Mouse (Mus musculus): ENCODE data around the gene Dnah2. TPM values are rescaled to one million over a fixed set of nuclear protein-coding genes. Genes with fewer than 3 reads are reported as not detected.

Dnah2 gene
- polyA plus RNA-seq, 1 experiment from 2014 or later = 0.36 TPM

GRCm38 (mm10) chr11:69490898-69491297 is 58.0 kb downstream of the Dnah2 start:
- no peaks in the 10 kb centered on the region for H3K36me3 ChIP-seq (ENCODE audit: control insufficient read depth, insufficient read depth, low read length)
- no peak overlapping the region for H3K4me2 ChIP-seq (ENCODE audit: low read length)
- no peak overlapping the region for H3K9ac ChIP-seq (ENCODE audit: low read length)
- no peaks in the 10 kb centered on the region for H3K4me1 ChIP-seq (ENCODE audit: control insufficient read depth in 2 of 2, insufficient read depth in 2 of 2, low read length in 2 of 2)
- WGBS = 53% methylated on average over 2 of the region's 2 CpGs
- no peak overlapping the region for H3K27ac ChIP-seq (replicated peaks in 1 of 2; ENCODE audit: control insufficient read depth in 1 of 2, insufficient read depth in 1 of 2, low read depth in 2 of 2, low read length in 2 of 2)
- H3K4me3 ChIP-seq (ENCODE audit: control insufficient read depth in 1 of 2, insufficient read depth in 1 of 2, low read depth in 1 of 2, low read length in 2 of 2) = no peak overlapping the region
- no peaks in the 10 kb centered on the region for H3K9me3 ChIP-seq (ENCODE audit: control insufficient read depth, low read length)
- ATAC-seq (ENCODE audit: insufficient number of reproducible peaks, insufficient read depth, low FRiP score, low read depth) = no peak
- H3K27me3 ChIP-seq (ENCODE audit: control insufficient read depth, insufficient read depth, low read length) = no peaks in the 10 kb centered on the region

GRCm38 (mm10) chr11:69487474-69487873 is 61.4 kb downstream of the Dnah2 start:
- H3K9me3 ChIP-seq (ENCODE audit: control insufficient read depth, low read length) = no peaks in the 10 kb centered on the region
- no peak overlapping the region for H3K27ac ChIP-seq (replicated peaks in 1 of 2; ENCODE audit: control insufficient read depth in 1 of 2, insufficient read depth in 1 of 2, low read depth in 2 of 2, low read length in 2 of 2)
- WGBS = 83% methylated on average over 2 of the region's 2 CpGs
- no peaks in the 10 kb centered on the region for H3K27me3 ChIP-seq (ENCODE audit: control insufficient read depth, insufficient read depth, low read length)
- ATAC-seq (ENCODE audit: insufficient number of reproducible peaks, insufficient read depth, low FRiP score, low read depth) = no peak
- H3K36me3 ChIP-seq (ENCODE audit: control insufficient read depth, insufficient read depth, low read length) = no peaks in the 10 kb centered on the region
- no peaks in the 10 kb centered on the region for H3K4me1 ChIP-seq (ENCODE audit: control insufficient read depth in 2 of 2, insufficient read depth in 2 of 2, low read length in 2 of 2)
- H3K9ac ChIP-seq (ENCODE audit: low read length) = no peak overlapping the region
- H3K4me2 ChIP-seq (ENCODE audit: low read length) = no peak overlapping the region
- no peak overlapping the region for H3K4me3 ChIP-seq (ENCODE audit: control insufficient read depth in 1 of 2, insufficient read depth in 1 of 2, low read depth in 1 of 2, low read length in 2 of 2)

GRCm38 (mm10) chr11:69477645-69478044 is 71.3 kb downstream of the Dnah2 start:
- 74% methylated on average over 8 of the region's 8 CpGs for WGBS
- Histone ChIP-seq H3K36me3 (ENCODE audit: control insufficient read depth, insufficient read depth, low read length) (no peaks in the 10 kb centered on the region), H3K4me2 (ENCODE audit: low read length) (no peak overlapping the region), H3K9ac (ENCODE audit: low read length) (no peak overlapping the region), H3K27ac (replicated peaks in 1 of 2; ENCODE audit: control insufficient read depth in 1 of 2, insufficient read depth in 1 of 2, low read depth in 2 of 2, low read length in 2 of 2) (no peak overlapping the region), H3K4me1 (ENCODE audit: control insufficient read depth in 2 of 2, insufficient read depth in 2 of 2, low read length in 2 of 2) (peaks cover 9 to 10% of the 10 kb centered on the region in 2 experiments), H3K9me3 (ENCODE audit: control insufficient read depth, low read length) (no peaks in the 10 kb centered on the region), H3K27me3 (ENCODE audit: control insufficient read depth, insufficient read depth, low read length) (no peaks in the 10 kb centered on the region), H3K4me3 (ENCODE audit: control insufficient read depth in 1 of 2, insufficient read depth in 1 of 2, low read depth in 1 of 2, low read length in 2 of 2) (no peak overlapping the region)
- ATAC-seq (ENCODE audit: insufficient number of reproducible peaks, insufficient read depth, low FRiP score, low read depth) = no peak

- H3K27me3 ChIP-seq (ENCODE audit: control insufficient read depth, insufficient read depth, low read length) = no peaks in the 10 kb centered on the region
- H3K27ac ChIP-seq (replicated peaks in 1 of 2; ENCODE audit: control insufficient read depth in 1 of 2, insufficient read depth in 1 of 2, low read depth in 2 of 2, low read length in 2 of 2) = no peak overlapping the region
- ATAC-seq (ENCODE audit: insufficient number of reproducible peaks, insufficient read depth, low FRiP score, low read depth) = no peak
- no peaks in the 10 kb centered on the region for H3K9me3 ChIP-seq (ENCODE audit: control insufficient read depth, low read length)
- 87% methylated on average over 10 of the region's 10 CpGs for WGBS
- H3K36me3 ChIP-seq (ENCODE audit: control insufficient read depth, insufficient read depth, low read length) = no peaks in the 10 kb centered on the region
- H3K9ac ChIP-seq (ENCODE audit: low read length) = no peak overlapping the region
- no peak overlapping the region for H3K4me2 ChIP-seq (ENCODE audit: low read length)
- H3K4me1 ChIP-seq (ENCODE audit: control insufficient read depth in 2 of 2, insufficient read depth in 2 of 2, low read length in 2 of 2) = peaks cover 9 to 10% of the 10 kb centered on the region in 2 experiments
- no peak overlapping the region for H3K4me3 ChIP-seq (ENCODE audit: control insufficient read depth in 1 of 2, insufficient read depth in 1 of 2, low read depth in 1 of 2, low read length in 2 of 2)
Observed at GRCm38 (mm10) chr11:69476802-69477201, 72.1 kb downstream of the Dnah2 start.

- no peak overlapping the region for H3K27ac ChIP-seq (replicated peaks in 1 of 2; ENCODE audit: control insufficient read depth in 1 of 2, insufficient read depth in 1 of 2, low read depth in 2 of 2, low read length in 2 of 2)
- WGBS = 8% methylated on average over 5 of the region's 5 CpGs
- H3K9me3 ChIP-seq (ENCODE audit: control insufficient read depth, low read length) = no peaks in the 10 kb centered on the region
- ATAC-seq (ENCODE audit: insufficient number of reproducible peaks, insufficient read depth, low FRiP score, low read depth) = no peak
- no peaks in the 10 kb centered on the region for H3K27me3 ChIP-seq (ENCODE audit: control insufficient read depth, insufficient read depth, low read length)
- peaks cover 9 to 12% of the 10 kb centered on the region in 2 experiments for H3K4me1 ChIP-seq (ENCODE audit: control insufficient read depth in 2 of 2, insufficient read depth in 2 of 2, low read length in 2 of 2)
- H3K9ac ChIP-seq (ENCODE audit: low read length) = no peak overlapping the region
- no peak overlapping the region for H3K4me2 ChIP-seq (ENCODE audit: low read length)
- H3K36me3 ChIP-seq (ENCODE audit: control insufficient read depth, insufficient read depth, low read length) = no peaks in the 10 kb centered on the region
- no peak overlapping the region for H3K4me3 ChIP-seq (ENCODE audit: control insufficient read depth in 1 of 2, insufficient read depth in 1 of 2, low read depth in 1 of 2, low read length in 2 of 2)
Observed at GRCm38 (mm10) chr11:69474737-69475136, 74.2 kb downstream of the Dnah2 start.

- ATAC-seq (ENCODE audit: insufficient number of reproducible peaks, insufficient read depth, low FRiP score, low read depth) = no peak
- no peak overlapping the region for H3K4me2 ChIP-seq (ENCODE audit: low read length)
- no peak overlapping the region for H3K9ac ChIP-seq (ENCODE audit: low read length)
- no peaks in the 10 kb centered on the region for H3K9me3 ChIP-seq (ENCODE audit: control insufficient read depth, low read length)
- WGBS = 55% methylated on average over 5 of the region's 5 CpGs
- H3K27ac ChIP-seq (replicated peaks in 1 of 2; ENCODE audit: control insufficient read depth in 1 of 2, insufficient read depth in 1 of 2, low read depth in 2 of 2, low read length in 2 of 2) = no peak overlapping the region
- H3K36me3 ChIP-seq (ENCODE audit: control insufficient read depth, insufficient read depth, low read length) = no peaks in the 10 kb centered on the region
- no peak overlapping the region for H3K4me3 ChIP-seq (ENCODE audit: control insufficient read depth in 1 of 2, insufficient read depth in 1 of 2, low read depth in 1 of 2, low read length in 2 of 2)
- no peaks in the 10 kb centered on the region for H3K27me3 ChIP-seq (ENCODE audit: control insufficient read depth, insufficient read depth, low read length)
- H3K4me1 ChIP-seq (ENCODE audit: control insufficient read depth in 2 of 2, insufficient read depth in 2 of 2, low read length in 2 of 2) = peaks cover 9 to 12% of the 10 kb centered on the region in 2 experiments
Observed at GRCm38 (mm10) chr11:69472687-69473086, 76.2 kb downstream of the Dnah2 start.

- WGBS = 8% methylated on average over 8 of the region's 8 CpGs
- no peak overlapping the region for H3K27ac ChIP-seq (replicated peaks in 1 of 2; ENCODE audit: control insufficient read depth in 1 of 2, insufficient read depth in 1 of 2, low read depth in 2 of 2, low read length in 2 of 2)
Observed at GRCm38 (mm10) chr11:69471491-69471890, 77.4 kb downstream of the Dnah2 start.

GRCm38 (mm10) chr11:69469301-69469700 is 79.6 kb downstream of the Dnah2 start:
- H3K9me3 ChIP-seq (ENCODE audit: control insufficient read depth, low read length) = no peaks in the 10 kb centered on the region
- peaks cover 0 to 2% of the 10 kb centered on the region in 2 experiments; a peak in 1 of 4 replicates for H3K4me1 ChIP-seq (ENCODE audit: control insufficient read depth in 2 of 2, insufficient read depth in 2 of 2, low read length in 2 of 2)
- ATAC-seq (ENCODE audit: insufficient number of reproducible peaks, insufficient read depth, low FRiP score, low read depth) = no peak
- no peaks in the 10 kb centered on the region for H3K36me3 ChIP-seq (ENCODE audit: control insufficient read depth, insufficient read depth, low read length)
- no peak overlapping the region for H3K4me3 ChIP-seq (ENCODE audit: control insufficient read depth in 1 of 2, insufficient read depth in 1 of 2, low read depth in 1 of 2, low read length in 2 of 2)
- no peaks in the 10 kb centered on the region for H3K27me3 ChIP-seq (ENCODE audit: control insufficient read depth, insufficient read depth, low read length)
- WGBS = 74% methylated on average over 9 of the region's 9 CpGs
- H3K9ac ChIP-seq (ENCODE audit: low read length) = no peak overlapping the region
- no peak overlapping the region for H3K4me2 ChIP-seq (ENCODE audit: low read length)
- no peak overlapping the region for H3K27ac ChIP-seq (replicated peaks in 1 of 2; ENCODE audit: control insufficient read depth in 1 of 2, insufficient read depth in 1 of 2, low read depth in 2 of 2, low read length in 2 of 2)

More at GRCm38 (mm10) chr11:69471491-69471890, 77.4 kb downstream of the Dnah2 start:
- no peak overlapping the region for H3K4me3 ChIP-seq (ENCODE audit: control insufficient read depth in 1 of 2, insufficient read depth in 1 of 2, low read depth in 1 of 2, low read length in 2 of 2)
- no peak overlapping the region for H3K9ac ChIP-seq (ENCODE audit: low read length)
- ATAC-seq (ENCODE audit: insufficient number of reproducible peaks, insufficient read depth, low FRiP score, low read depth) = no peak
- no peaks in the 10 kb centered on the region for H3K36me3 ChIP-seq (ENCODE audit: control insufficient read depth, insufficient read depth, low read length)
- H3K4me1 ChIP-seq (ENCODE audit: control insufficient read depth in 2 of 2, insufficient read depth in 2 of 2, low read length in 2 of 2) = peaks cover 9 to 12% of the 10 kb centered on the region in 2 experiments
- no peaks in the 10 kb centered on the region for H3K27me3 ChIP-seq (ENCODE audit: control insufficient read depth, insufficient read depth, low read length)
- H3K4me2 ChIP-seq (ENCODE audit: low read length) = no peak overlapping the region
- no peaks in the 10 kb centered on the region for H3K9me3 ChIP-seq (ENCODE audit: control insufficient read depth, low read length)
